Mouse (Mus musculus) left cerebral cortex, adult 18-20 months (tissue): ENCODE measurements at regions not wholly inside any gene's neighbourhood (a gene's known extent, or its start where the extent isn't known, plus 50 kb on each side); places are given as distances from the start of the nearest gene placed in this dataset.
A peak's percentile ranks its signal among the peaks of the same experiment; 100 is the strongest.
"Not testable (repeated sequence)": the region's sequence is repeated elsewhere in the genome, so short reads cannot be mapped to it uniquely, and the experiment has no call there.

Experiments used
- DNase-seq, 2 experiments: peaks; one replicate each; pipeline ENCODE4 v3.0.0; 2021 to 2022; ENCODE audit warnings: low spot score in 2 of 2, mixed read lengths in 1 of 2

GRCm38 (mm10) chr11:45404377-45405029 lies 447.3 kb upstream of the Clint1 start:
- no peak for DNase-seq

GRCm38 (mm10) chr11:45424066-45424465 lies 427.8 kb upstream of the Clint1 start:
- DNase-seq: not testable (repeated sequence)

- DNase-seq: no peak
Measured at GRCm38 (mm10) chr11:45440937-45441720, 410.7 kb upstream of the Clint1 start.

GRCm38 (mm10) chr11:45446512-45446911 lies 405.3 kb upstream of the Clint1 start:
- DNase-seq: peak in 1 of 2 experiments; percentile 8

- no peak for DNase-seq
Measured at GRCm38 (mm10) chr11:45454234-45454633, 397.6 kb upstream of the Clint1 start.

GRCm38 (mm10) chr11:45454933-45455332 lies 396.9 kb upstream of the Clint1 start:
- no peak for DNase-seq

GRCm38 (mm10) chr11:45456724-45457123 lies 395.1 kb upstream of the Clint1 start:
- DNase-seq: no peak

GRCm38 (mm10) chr11:45457597-45457996 lies 394.3 kb upstream of the Clint1 start:
- no peak for DNase-seq

GRCm38 (mm10) chr11:45460000-45460792 lies 391.7 kb upstream of the Clint1 start:
- DNase-seq: no peak

- DNase-seq: no peak
Measured at GRCm38 (mm10) chr11:45464501-45464900, 387.4 kb upstream of the Clint1 start.

- DNase-seq: no peak
Measured at GRCm38 (mm10) chr11:45466350-45466749, 385.5 kb upstream of the Clint1 start.

- no peak for DNase-seq
Measured at GRCm38 (mm10) chr11:45472171-45472570, 379.7 kb upstream of the Clint1 start.

GRCm38 (mm10) chr11:45476917-45477316 lies 374.9 kb upstream of the Clint1 start:
- DNase-seq: no peak

GRCm38 (mm10) chr11:45485950-45486349 lies 365.9 kb upstream of the Clint1 start:
- no peak for DNase-seq

- peak in 1 of 2 experiments; percentile 1 for DNase-seq
Measured at GRCm38 (mm10) chr11:45491021-45491967, 360.6 kb upstream of the Clint1 start.

GRCm38 (mm10) chr11:45495246-45495645 lies 356.6 kb upstream of the Clint1 start:
- DNase-seq: no peak

- DNase-seq: no peak
Measured at GRCm38 (mm10) chr11:45508566-45508965, 343.3 kb upstream of the Clint1 start.

GRCm38 (mm10) chr11:45509278-45509677 lies 342.6 kb upstream of the Clint1 start:
- no peak for DNase-seq

- DNase-seq: no peak
Measured at GRCm38 (mm10) chr11:45514415-45515271, 337.2 kb upstream of the Clint1 start.

- no peak for DNase-seq
Measured at GRCm38 (mm10) chr11:45524720-45525119, 327.1 kb upstream of the Clint1 start.
